Mouse (Mus musculus) lung, postnatal 36 days (tissue): ENCODE data around the gene Eps8l1.

Experiments used
- DNase-seq: peaks from one replicate; pipeline ENCODE4 v3.0.0; 2022; ENCODE audit warnings: mixed read lengths

Gene Eps8l1

GRCm38 (mm10) chr7:4511489-4512224, 51.2 kb downstream of the Eps8l1 start:
- peak; percentile 50 for DNase-seq

- DNase-seq: peak; percentile 50
Observed at GRCm38 (mm10) chr7:4513236-4513635, 52.8 kb downstream of the Eps8l1 start.

- no peak for DNase-seq
Observed at GRCm38 (mm10) chr7:4513829-4514712, 53.6 kb downstream of the Eps8l1 start.

- no peak for DNase-seq
Observed at GRCm38 (mm10) chr7:4515853-4516252, 55.4 kb downstream of the Eps8l1 start.

- DNase-seq: no peak
Observed at GRCm38 (mm10) chr7:4516332-4517050, 56.0 kb downstream of the Eps8l1 start, which contains the start of gene Tnnt1. Gene Tnnt1 (minus strand): TSS chr7:4516382.

GRCm38 (mm10) chr7:4518487-4518886, 58.0 kb downstream of the Eps8l1 start:
- no peak for DNase-seq

- no peak for DNase-seq
Observed at GRCm38 (mm10) chr7:4521231-4522003, 60.9 kb downstream of the Eps8l1 start.

- DNase-seq: no peak
Observed at GRCm38 (mm10) chr7:4522292-4522691, 61.8 kb downstream of the Eps8l1 start.

- no peak for DNase-seq
Observed at GRCm38 (mm10) chr7:4523205-4524130, 63.0 kb downstream of the Eps8l1 start.

- DNase-seq: peak; percentile 68
Observed at GRCm38 (mm10) chr7:4524212-4524922, 63.9 kb downstream of the Eps8l1 start, which contains the start of gene Tnni3. Gene Tnni3 (minus strand): TSS chr7:4524229.

- DNase-seq: peak; percentile 86
Observed at GRCm38 (mm10) chr7:4526341-4527301, 66.1 kb downstream of the Eps8l1 start.

- DNase-seq: no peak
Observed at GRCm38 (mm10) chr7:4527302-4527689, 66.8 kb downstream of the Eps8l1 start.
